Mouse (Mus musculus) adipocyte (in vitro differentiated cells): ENCODE measurements around the gene Abcc9.
"Not testable (repeated sequence)": the region's sequence is repeated elsewhere in the genome, so short reads cannot be mapped to it uniquely, and the experiment has no call there.

Experiments used
- DNase-seq: peaks from one replicate; pipeline ENCODE4 v3.0.0-alpha.2; 2016; ENCODE audit warnings: low spot score

Gene Abcc9

DNA sequence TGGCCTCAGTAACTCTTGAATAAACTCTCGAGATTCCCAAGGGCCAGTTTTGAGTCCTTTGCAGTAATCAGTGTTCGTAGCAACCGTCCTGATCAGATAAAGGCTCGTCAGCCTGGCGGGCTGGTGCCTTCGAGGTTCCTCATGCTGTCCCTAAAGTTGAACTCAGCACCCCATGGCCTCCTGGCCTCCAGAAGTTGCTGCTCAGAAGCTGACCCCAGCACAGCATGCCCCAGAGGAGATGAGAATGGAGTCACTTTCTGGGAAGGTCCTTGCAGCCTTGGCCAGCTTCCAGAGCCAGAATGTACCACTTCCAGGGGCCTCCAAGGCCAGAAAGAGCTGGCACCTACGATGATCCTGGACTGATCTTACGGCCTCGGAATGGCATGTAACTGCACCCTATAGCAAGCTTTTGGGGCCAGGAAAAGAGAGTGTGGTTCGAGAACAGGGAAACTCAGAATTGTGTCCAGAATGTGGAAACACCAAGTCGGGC, 1.4 kb upstream of the Abcc9 start:
- no peak for DNase-seq

- DNase-seq = no peak
Observed at GRCm38 (mm10) chr6:142701161-142701560, 954 bp downstream of the Abcc9 start.

GRCm38 (mm10) chr6:142700753-142701152, 1.4 kb downstream of the Abcc9 start:
- DNase-seq = no peak

GRCm38 (mm10) chr6:142692085-142692484, 10.0 kb downstream of the Abcc9 start:
- no peak for DNase-seq

- DNase-seq = no peak
Observed at GRCm38 (mm10) chr6:142689673-142690072, 12.4 kb downstream of the Abcc9 start.

DNA sequence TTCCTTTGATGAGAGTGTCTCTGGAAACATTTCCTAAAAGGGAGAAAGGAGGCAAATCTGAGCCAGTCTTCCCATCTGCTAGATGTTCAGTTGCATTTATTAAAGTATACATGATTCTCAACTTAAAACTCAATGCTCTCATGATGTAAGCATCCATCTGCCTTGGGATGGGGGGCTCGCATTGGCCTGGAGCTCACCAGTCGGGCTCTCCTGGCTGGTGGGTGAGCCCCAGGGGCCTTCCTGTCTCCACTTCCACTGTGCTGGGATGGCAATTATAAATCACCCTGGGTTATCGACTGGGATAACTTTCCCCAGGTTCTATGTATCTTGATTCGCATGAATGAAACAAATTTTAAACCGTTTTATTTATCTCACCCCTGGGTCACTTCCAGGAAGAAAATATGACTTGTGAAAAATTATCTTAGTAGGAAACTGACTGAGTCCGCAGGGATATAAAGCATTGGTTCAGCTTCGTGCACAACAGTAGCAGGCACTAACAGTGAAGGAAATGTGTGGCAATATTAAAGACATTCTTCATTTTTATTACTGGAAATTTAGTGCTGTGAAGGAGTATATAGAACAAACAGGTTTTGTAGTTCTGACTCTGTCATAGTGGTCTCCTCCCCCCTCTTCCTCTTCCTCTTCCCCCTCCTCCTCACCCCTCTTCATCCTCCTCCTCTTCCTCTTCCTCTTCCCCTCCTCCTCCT, 19.0 kb downstream of the Abcc9 start:
- no peak for DNase-seq

GRCm38 (mm10) chr6:142670021-142670420, 32.1 kb downstream of the Abcc9 start:
- no peak for DNase-seq

- DNase-seq = no peak
Observed at GRCm38 (mm10) chr6:142669343-142669742, 32.8 kb downstream of the Abcc9 start.

DNA sequence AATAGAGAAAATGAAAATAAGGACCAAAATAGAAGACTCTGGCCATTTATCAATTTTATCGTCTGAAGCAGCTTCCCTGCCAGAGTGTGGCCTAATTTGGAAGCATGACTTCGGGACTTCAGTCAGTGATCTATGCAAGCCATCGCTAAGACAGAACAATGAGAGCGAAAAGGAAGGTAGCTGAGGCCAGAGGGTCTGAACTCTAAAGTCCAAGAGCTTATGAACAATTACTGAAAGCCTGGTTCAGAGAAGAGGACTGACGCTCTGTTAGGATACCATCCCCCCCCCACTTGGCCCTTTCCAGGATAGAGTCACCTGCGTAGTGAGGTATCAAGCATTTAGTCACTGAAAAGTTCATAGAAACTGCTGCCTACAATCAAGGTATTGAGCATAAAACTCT, 33.3 kb downstream of the Abcc9 start:
- DNase-seq = no peak

GRCm38 (mm10) chr6:142668419-142668766, 33.7 kb downstream of the Abcc9 start:
- no peak for DNase-seq

GRCm38 (mm10) chr6:142667701-142668418, 34.3 kb downstream of the Abcc9 start:
- DNase-seq = peak; percentile 80

GRCm38 (mm10) chr6:142662056-142662455, 40.1 kb downstream of the Abcc9 start:
- not testable (repeated sequence) for DNase-seq

- no peak for DNase-seq
Observed at GRCm38 (mm10) chr6:142659038-142659437, 43.1 kb downstream of the Abcc9 start.

GRCm38 (mm10) chr6:142654561-142654960, 47.6 kb downstream of the Abcc9 start:
- no peak for DNase-seq

- no peak for DNase-seq
Observed at GRCm38 (mm10) chr6:142652175-142652574, 49.9 kb downstream of the Abcc9 start.

GRCm38 (mm10) chr6:142649331-142649730, 52.8 kb downstream of the Abcc9 start:
- no peak for DNase-seq

DNA sequence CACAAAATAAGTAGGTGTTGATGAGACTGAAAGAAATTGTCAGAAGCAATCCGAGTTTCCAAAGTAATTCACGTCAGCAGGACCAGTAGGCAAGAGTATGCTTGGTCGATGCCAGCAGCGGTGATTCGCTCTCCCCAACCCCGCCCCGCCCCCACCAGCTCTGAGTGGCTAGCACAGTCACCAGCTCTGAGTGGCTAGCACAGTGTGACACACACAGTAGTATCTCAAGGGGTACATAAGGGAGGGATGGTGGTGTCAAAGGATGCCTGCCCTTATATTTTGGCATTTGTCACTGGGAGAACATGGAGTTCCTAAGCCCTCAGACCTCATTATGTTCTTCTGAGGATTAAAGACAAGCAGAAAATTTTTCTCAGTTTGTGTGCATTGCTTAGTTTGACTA, 56.6 kb downstream of the Abcc9 start:
- no peak for DNase-seq

- no peak for DNase-seq
Observed at GRCm38 (mm10) chr6:142639301-142639700, 62.8 kb downstream of the Abcc9 start.

GRCm38 (mm10) chr6:142635654-142636053, 66.5 kb downstream of the Abcc9 start:
- no peak for DNase-seq

DNA sequence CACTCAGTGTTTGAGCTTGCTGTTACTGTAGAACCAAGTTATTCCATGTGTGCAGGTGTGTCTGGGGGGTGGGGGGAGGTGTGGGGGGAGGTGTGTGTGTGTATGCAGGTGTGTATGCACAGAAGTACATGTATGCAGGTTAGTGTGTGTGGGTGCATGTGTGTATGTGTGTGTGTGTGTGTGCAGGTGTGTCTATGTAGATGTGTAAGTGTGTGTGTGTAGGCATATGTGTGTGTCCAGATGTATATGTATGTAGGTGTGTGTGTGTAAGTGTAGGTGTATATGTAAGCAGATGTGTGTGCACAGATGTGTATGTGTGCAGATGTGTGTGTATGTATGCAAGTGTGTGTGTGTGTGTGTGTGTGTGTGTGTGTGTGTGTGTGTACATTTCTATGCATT, 66.9 kb downstream of the Abcc9 start:
- no peak for DNase-seq

- DNase-seq = peak; percentile 29
Observed at GRCm38 (mm10) chr6:142634530-142635184, 67.5 kb downstream of the Abcc9 start.

DNA sequence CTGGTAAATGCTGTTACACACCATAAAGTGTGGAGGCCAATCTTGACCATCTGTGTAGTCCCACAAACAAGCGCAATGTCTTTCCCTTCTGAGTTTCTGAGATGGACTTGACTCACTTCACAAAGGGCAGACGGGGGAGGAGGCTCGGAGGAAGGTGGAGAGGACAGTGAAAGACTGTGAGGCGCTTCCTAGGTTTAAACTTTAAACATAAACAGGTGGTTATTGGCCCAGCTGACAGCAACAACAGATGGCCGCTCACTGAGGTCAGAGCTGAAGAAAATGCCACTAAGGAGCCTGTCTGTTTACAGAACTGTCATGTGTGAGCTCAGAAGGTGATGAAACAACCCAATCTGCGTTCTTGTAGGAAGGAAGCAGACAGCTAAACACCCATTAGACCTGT, 78.8 kb downstream of the Abcc9 start:
- no peak for DNase-seq

DNA sequence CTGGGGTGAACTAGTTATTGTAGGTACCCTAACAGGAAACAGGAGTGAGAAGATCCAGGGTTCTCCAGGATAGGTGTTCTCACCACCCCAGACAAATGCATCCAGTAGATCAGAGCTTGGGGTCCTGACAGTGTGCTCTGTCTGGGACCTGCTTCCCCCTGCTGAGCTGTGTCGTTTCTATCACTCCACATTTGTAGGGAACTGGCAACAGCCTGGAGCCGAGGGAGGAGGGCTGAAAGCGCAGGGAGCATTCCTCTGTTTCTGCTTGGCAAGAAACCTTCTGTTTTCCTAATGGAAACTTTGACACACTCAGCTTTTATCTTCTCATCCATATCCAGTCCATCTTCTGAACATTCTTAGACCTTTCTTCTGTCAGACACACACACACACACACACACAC, 85.5 kb downstream of the Abcc9 start:
- peak; percentile 28 for DNase-seq
